Mouse (Mus musculus) neural tube, embryonic 10.5 days (tissue): ENCODE measurements at regions not wholly inside any gene's neighbourhood (a gene's known extent, or its start where the extent isn't known, plus 50 kb on each side); places are given as distances from the start of the nearest gene placed in this dataset.

Source experiments
- DNase-seq: peaks from one replicate; pipeline ENCODE4 v3.0.0-alpha.2; 2017; ENCODE audit warnings: low spot score; ENCODE audit errors: extremely low spot score

DNA sequence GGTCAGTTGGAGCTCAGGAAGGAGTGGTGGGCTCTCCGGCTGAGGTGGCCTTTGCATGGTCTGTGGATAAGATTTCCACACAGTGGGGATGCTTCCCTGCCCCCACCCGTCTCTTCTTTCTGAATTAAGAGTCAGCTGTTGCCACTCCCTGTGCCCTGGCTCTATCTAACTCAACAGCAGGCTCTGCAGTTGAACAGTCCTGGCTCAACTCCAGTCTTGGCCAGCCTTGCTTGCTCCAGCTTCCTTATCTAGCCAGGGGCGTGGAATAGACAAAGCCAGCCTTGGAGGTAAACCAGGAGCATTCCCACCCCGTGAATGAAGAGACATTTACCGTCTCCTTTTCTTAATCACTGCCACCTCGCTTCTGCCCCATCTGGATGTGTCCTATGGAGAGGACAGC, 89.7 kb downstream of the Mn1 start:
- DNase-seq: no peak

GRCm38 (mm10) chr5:111507332-111507731, 90.2 kb downstream of the Mn1 start:
- no peak for DNase-seq

GRCm38 (mm10) chr5:111509014-111509561, 91.9 kb downstream of the Mn1 start:
- peak; percentile 73 for DNase-seq

- peak; percentile 43 for DNase-seq
Measured at GRCm38 (mm10) chr5:111509575-111510057, 92.5 kb downstream of the Mn1 start.

DNA sequence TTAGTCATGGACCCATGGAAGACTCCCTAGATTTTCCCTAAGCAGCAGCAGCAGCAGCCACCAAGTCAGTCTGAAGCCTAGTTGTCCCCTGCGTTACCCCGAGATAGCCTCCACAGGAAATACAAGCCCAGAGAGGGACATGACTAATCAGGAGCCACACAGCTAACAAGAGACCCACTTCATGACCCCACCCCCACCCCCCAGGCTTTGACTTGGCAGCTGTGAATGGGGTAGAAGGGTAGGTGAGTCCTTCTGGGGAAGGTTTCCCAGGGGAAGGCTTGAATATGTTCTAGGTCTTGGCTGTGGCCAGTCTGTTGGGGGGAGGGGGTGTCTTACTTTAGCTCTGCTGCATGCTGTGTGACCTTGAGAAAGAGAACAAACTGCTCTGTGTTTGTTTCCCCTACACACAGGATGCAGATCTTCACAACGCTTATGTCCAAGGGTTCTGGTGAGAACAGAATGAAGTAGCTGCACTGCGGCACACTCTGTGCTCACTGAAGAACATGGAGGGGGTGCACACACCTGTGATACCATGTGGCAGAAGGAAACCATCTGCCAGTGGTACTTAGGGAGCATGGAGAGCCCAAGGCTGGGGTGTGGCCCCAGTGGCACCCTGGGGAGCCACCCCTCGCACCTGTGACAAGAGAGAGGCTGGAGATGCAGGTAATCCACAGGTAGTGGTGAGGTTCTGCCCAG, 93.2 kb downstream of the Mn1 start:
- DNase-seq: peak; percentile 42

GRCm38 (mm10) chr5:111510879-111511231, 93.7 kb downstream of the Mn1 start:
- no peak for DNase-seq

DNA sequence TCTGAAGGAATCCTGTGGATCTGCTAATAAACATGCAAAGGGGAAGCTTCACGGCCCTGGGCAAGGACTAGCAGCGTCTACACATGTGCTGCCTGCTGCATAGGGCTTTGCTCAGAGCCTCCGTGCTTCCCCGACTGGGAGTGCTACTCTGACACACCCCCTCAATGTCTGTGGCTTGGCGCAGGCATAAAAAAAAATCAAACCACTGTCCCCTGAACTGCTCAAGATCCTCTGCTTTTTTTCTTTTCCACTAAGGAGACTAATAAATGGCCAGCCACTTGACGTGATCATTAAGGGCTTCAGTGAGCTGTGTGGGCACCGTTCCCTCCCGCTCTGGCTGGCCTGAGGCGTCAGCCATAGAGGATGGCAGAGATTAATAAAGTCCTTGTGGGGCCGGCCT, 94.8 kb downstream of the Mn1 start:
- DNase-seq: no peak

GRCm38 (mm10) chr5:111513976-111514375, 96.8 kb downstream of the Mn1 start:
- no peak for DNase-seq

GRCm38 (mm10) chr5:111519059-111519458, 101.9 kb downstream of the Mn1 start:
- DNase-seq: no peak

- no peak for DNase-seq
Measured at GRCm38 (mm10) chr5:111519500-111520041, 102.4 kb downstream of the Mn1 start.

DNA sequence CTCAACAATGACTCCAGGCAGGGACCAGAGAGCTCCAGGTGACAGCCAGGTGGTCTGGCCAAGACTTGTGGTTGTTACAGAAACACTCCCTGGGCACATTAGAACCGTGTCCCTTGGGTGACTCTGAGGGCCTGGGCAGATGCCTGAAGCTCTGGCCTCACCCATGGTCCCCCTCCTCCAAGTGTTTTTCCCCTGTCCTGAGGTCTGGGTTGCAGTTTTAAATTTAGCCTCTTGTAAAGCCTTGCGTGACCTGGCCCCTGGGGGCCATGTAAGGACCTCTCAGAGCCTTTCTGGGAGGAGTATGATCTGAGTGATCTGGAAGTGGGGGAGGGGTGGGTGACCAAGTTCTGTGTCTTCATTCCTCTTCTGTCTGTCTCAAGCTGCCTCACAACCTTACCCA, 104.7 kb downstream of the Mn1 start:
- no peak for DNase-seq

GRCm38 (mm10) chr5:111522586-111522985, 105.4 kb downstream of the Mn1 start:
- peak; percentile 42 for DNase-seq

DNA sequence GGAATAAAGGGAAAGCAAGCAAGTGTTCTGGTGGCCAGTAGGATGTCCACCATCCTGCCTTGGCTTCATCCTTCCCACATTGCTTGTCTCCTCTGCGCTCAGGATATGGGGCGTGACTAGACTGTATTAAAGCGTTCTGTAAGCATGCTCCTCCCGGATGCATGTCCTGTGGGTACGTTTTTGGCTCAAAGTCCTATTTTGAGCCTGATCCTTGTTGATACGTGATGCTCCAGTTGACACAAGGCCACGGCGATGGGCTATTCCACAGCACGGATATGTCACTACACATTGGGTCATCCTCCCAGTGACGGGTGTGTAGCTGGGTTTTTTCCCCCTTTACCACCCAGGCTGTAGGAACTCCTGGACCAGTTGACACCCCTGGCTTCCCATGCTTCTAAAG, 110.6 kb downstream of the Mn1 start:
- DNase-seq: no peak

GRCm38 (mm10) chr5:111529096-111529495, 111.9 kb downstream of the Mn1 start:
- DNase-seq: peak; percentile 59

DNA sequence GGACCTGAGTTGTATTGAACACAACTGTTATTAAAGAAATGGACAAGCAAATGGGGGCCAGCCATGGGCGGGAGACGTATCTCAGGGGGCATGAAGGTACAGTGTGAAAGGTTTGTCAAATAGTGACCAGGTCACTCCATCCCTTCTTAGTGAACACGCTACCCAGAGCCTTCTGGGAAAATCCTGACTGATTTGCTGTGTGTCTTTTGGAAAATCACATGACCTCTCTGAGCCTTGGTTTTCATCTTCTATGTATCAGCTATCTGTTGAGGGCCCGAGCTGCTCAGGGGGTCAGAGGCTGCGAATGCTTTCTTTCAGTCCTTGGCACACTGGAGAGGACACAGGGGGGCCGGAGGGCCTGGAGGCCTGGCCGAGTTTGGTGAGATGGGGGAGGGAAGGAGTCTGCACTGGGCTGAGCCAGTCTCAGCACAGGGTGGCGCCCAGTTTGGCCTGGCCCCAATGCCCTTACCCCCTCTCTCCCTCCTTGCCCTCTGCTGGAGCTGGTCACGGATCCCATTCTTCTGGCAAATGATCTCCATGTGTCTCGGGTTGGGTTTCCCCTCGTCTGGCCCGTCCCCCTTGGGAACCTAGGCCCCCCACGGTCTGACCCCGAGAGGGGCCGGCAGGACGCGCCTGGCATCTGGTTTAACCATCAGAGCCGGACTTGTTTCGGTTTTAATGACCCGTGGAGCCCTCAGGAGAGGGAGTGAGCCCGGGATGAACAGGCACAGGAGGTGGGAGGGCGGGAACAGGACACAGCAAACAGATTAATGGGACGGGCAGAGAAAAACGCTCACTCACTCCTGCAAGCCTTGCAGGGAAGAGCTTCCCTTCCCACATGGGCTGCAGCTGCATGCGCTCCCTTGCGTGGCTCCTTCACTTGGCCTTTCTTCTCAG, 113.7 kb downstream of the Mn1 start:
- peak; percentile 91 for DNase-seq

DNA sequence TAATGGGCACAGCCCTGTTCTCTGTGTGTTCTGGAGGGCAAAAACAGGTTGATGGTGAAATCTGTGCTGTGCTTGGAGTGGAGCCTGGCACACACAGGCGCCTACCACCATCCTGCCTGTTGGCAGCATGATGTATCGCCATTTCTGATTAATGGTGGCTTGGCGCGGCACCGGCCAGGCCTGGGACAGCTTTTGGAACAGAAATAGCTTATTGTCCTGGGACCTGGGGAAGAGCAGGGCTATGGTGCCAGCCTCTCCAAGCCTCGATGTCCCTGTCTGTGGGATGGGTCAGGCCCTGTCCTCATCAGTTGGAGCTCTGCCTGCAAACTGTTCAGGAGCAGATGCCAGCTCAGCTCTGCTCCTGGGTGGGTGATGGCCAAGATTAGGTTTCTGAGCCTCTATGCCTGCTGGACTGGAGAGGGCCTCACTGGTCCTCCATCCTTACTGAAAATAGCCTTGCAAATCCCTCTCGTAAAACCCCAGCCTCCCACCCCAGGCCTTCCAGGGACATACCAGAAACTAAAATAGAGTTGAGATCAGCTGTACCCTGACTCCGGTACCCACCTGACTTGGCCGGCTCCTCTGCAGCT, 115.4 kb downstream of the Mn1 start:
- no peak for DNase-seq

DNA sequence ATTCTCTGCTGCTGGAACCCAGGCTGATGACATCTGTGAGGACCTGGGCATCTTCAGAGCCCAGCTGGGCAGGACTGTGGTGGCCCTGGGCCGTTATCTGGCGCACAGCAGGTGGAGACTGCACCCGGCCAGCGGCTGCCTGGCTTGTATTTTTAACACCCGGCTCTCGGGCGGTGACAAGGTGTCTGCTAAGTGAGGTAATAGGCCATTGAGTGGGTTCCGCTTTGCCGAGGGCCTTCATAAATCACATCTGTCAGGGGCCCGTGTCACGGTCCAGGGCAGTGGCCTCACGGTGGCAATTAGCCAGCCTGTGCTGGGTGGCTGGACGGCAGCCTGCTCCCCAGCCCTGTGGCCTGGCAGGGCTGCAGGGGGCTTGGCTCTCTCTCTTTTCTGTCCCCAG, 118.8 kb downstream of the Mn1 start:
- peak; percentile 68 for DNase-seq

DNA sequence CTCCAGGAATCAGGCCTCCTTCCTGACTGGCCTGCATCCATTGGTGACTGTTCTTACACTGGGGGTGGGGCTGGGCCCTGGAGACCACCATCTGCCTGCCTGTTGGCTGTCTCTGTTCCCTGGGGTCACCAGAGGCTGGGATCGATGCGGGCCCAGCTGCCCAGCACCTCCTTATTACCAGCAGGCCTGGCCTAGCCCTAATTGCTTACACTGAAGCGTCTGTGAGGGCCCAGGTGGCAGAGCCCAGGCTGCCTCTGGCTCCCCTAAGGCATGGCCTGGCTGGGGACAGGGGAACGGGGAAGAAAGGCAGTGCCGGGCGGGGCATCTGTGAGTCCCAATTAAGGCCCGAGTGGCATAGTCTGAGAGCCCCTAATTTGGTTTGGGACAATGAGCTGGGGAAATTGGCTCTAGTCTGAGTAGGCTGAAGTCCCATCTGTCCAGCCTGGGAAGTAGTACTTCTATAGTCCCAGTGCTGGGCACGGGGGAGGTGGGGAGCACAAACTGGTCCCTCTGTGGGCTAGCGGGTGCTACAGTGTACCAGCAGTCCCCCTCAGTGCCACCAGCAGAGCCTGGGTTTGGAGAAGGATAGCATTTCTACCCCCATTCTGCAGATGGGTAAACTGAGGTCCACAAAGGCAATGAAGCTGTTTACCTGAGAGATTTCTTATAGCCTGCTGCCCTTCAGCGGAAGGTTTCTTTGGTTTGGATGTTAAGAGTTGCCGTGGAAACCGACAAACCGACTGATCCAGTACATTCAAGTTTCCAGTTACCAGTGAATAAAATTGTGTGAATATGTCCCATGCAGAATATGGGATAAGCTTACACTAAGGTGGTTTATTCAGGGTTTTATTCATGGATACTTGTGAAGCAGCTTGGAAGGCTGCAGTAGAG, 121.6 kb downstream of the Mn1 start:
- DNase-seq: no peak

DNA sequence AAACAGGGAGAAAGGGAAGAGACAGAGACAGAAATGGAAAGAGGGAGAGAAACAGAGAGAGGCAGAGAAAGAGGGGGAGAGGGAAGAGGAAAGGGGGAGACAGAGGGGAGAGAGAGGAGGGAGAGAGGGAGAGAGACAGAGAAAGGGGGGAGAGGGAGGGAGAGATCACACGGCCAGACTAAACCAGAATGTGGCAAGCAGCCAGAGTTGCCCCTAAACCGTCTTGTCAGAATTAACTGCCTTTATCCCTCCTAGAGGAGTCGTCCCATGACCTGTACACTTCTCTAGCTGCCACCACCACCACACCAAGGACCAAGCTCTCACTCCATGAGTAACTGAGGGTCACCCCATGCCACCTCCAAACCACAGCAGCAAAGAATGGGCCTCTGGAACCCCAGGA, 123.3 kb downstream of the Mn1 start:
- no peak for DNase-seq

GRCm38 (mm10) chr5:111542077-111542476, 124.9 kb downstream of the Mn1 start:
- no peak for DNase-seq
